Mouse (Mus musculus) hindbrain, embryonic 10.5 days (tissue): Measurements from ENCODE around the gene Lancl3. TPM values are rescaled to one million over a fixed set of nuclear protein-coding genes. Genes with fewer than 3 reads are reported as not detected.
A peak's percentile ranks its signal among the peaks of the same experiment; 100 is the strongest.

Source experiments
- DNase-seq: peaks from one replicate; pipeline ENCODE4 v3.0.0-alpha.2; 2017; ENCODE audit warnings: low spot score
- H3K27ac ChIP-seq: fragments of 300-500 bp; sonication (generic); 2 replicates; pipeline ENCODE4 v1.5.1; 2016; ENCODE audit warnings: mild to moderate bottlenecking, moderate library complexity
- H3K27me3 ChIP-seq: fragments of 300-500 bp; sonication (generic); 2 replicates; pipeline ENCODE4 v1.6.1; 2016; ENCODE audit warnings: mild to moderate bottlenecking; ENCODE audit not compliant: poor library complexity, insufficient read depth, severe bottlenecking
- H3K36me3 ChIP-seq: fragments of 300-500 bp; sonication (generic); 2 replicates; pipeline ENCODE4 v1.6.1; 2016; ENCODE audit warnings: mild to moderate bottlenecking, moderate library complexity
- H3K4me1 ChIP-seq: fragments of 300-500 bp; sonication (generic); replicated peaks from 2 replicates; pipeline ENCODE4 v1.6.1; 2016; ENCODE audit warnings: mild to moderate bottlenecking
- H3K4me3 ChIP-seq: fragments of 300-500 bp; sonication (generic); 2 replicates; pipeline ENCODE4 v1.5.1; 2016; ENCODE audit warnings: mild to moderate bottlenecking, moderate library complexity
- H3K9me3 ChIP-seq: fragments of 300-500 bp; sonication (generic); 2 replicates; pipeline ENCODE4 v1.6.1; 2016; ENCODE audit warnings: mild to moderate bottlenecking, moderate library complexity
- WGBS: fragments of 180-500 bp; shearing (Covaris S2); methylation state at CpG from one replicate; pipeline ENCODE4 v1.1.7; 2016; 5-methylcytosine and 5-hydroxymethylcytosine counted together
- polyA plus RNA-seq: library from polyadenylated mRNA; unstranded; fragments of >200 nt; fragmentation: Nextera tagmentation; extraction: Ambion mirVana; gene quantifications from 2 replicates; pipeline ENCODE4 v1.2.1, GENCODE M21; 2016

Gene Lancl3
- polyA plus RNA-seq, result 0.55 and 0.91 TPM in 2 replicates

- 0 out of 2 replicates have a peak, but pooled peaks cover 6% of the 10 kb centered on the region for H3K9me3 ChIP-seq
- peak within 1 kb of the TSS; percentile 40; the same call in 1 of the 2 replicates for H3K27ac ChIP-seq
- no peaks in the 10 kb centered on the region for H3K36me3 ChIP-seq
- peak; percentile 33 for DNase-seq
- H3K4me1 ChIP-seq, result peaks cover 10% of the 10 kb centered on the region; the same call in 1 of the 2 replicates
- peak within 1 kb of the TSS; percentile 53 for H3K4me3 ChIP-seq
- 14% methylated on average over 49 of the region's 49 CpGs for WGBS
- peaks cover 22% of the 10 kb centered on the region for H3K27me3 ChIP-seq
Observed at GRCm38 (mm10) chrX:9199761-9200371, at the start of gene Lancl3. Gene Lancl3 (plus strand): TSS chrX:9199902.

- Histone ChIP-seq H3K4me1 (no peaks in the 10 kb centered on the region), H3K27ac (no peak overlapping the region), H3K9me3 (no peaks in the 10 kb centered on the region), H3K27me3 (no peaks in the 10 kb centered on the region), H3K4me3 (no peak overlapping the region), H3K36me3 (no peaks in the 10 kb centered on the region)
- WGBS, result 69% methylated on average over 2 of the region's 2 CpGs
- DNase-seq, result no peak
Observed at GRCm38 (mm10) chrX:9179011-9179410, 20.7 kb upstream of the Lancl3 start.

- no peak for DNase-seq
- no peaks in the 10 kb centered on the region for H3K9me3 ChIP-seq
- 62% methylated on average over 5 of the region's 5 CpGs for WGBS
- no peak overlapping the region for H3K27ac ChIP-seq
- H3K36me3 ChIP-seq, result no peaks in the 10 kb centered on the region
- no peaks in the 10 kb centered on the region for H3K27me3 ChIP-seq
- H3K4me3 ChIP-seq, result no peak overlapping the region
- no peaks in the 10 kb centered on the region for H3K4me1 ChIP-seq
Observed at GRCm38 (mm10) chrX:9181570-9181969, 18.1 kb upstream of the Lancl3 start.

GRCm38 (mm10) chrX:9200380-9200917 is 747 bp downstream of the Lancl3 start:
- DNase-seq, result peak; percentile 49
- Histone ChIP-seq H3K36me3 (no peaks in the 10 kb centered on the region), H3K4me1 (peaks cover 10% of the 10 kb centered on the region; the same call in 1 of the 2 replicates), H3K9me3 (0 out of 2 replicates have a peak, but pooled peaks cover 6% of the 10 kb centered on the region), H3K27ac (peak overlapping the region; percentile 40; the same call in 1 of the 2 replicates), H3K27me3 (peaks cover 22% of the 10 kb centered on the region), H3K4me3 (peak overlapping the region; percentile 53)
- 16% methylated on average over 72 of the region's 72 CpGs for WGBS

GRCm38 (mm10) chrX:9201954-9202353 is 2.3 kb downstream of the Lancl3 start:
- no peak overlapping the region for H3K27ac ChIP-seq
- WGBS, result 83% methylated on average over 2 of the region's 2 CpGs
- DNase-seq, result no peak
- 0 out of 2 replicates have a peak, but pooled peaks cover 6% of the 10 kb centered on the region for H3K9me3 ChIP-seq
- no peaks in the 10 kb centered on the region for H3K36me3 ChIP-seq
- no peak overlapping the region for H3K4me3 ChIP-seq
- H3K27me3 ChIP-seq, result peaks cover 22% of the 10 kb centered on the region
- H3K4me1 ChIP-seq, result peaks cover 10% of the 10 kb centered on the region; the same call in 1 of the 2 replicates

- 0 out of 2 replicates have a peak, but pooled peaks cover 6% of the 10 kb centered on the region for H3K9me3 ChIP-seq
- H3K36me3 ChIP-seq, result no peaks in the 10 kb centered on the region
- no peak for DNase-seq
- H3K4me1 ChIP-seq, result peaks cover 10% of the 10 kb centered on the region; the same call in 1 of the 2 replicates
- 72% methylated on average over 7 of the region's 7 CpGs for WGBS
- peaks cover 22% of the 10 kb centered on the region for H3K27me3 ChIP-seq
- no peak overlapping the region for H3K4me3 ChIP-seq
- no peak overlapping the region for H3K27ac ChIP-seq
Observed at GRCm38 (mm10) chrX:9202781-9203405, 3.2 kb downstream of the Lancl3 start.

GRCm38 (mm10) chrX:9205121-9205520 is 5.4 kb downstream of the Lancl3 start:
- no peak for DNase-seq
- peaks cover 4% of the 10 kb centered on the region; the same call in 1 of the 2 replicates for H3K4me1 ChIP-seq
- H3K27me3 ChIP-seq, result peaks cover 5% of the 10 kb centered on the region; the same call in 1 of the 2 replicates
- H3K27ac ChIP-seq, result no peak overlapping the region
- H3K4me3 ChIP-seq, result no peak overlapping the region
- H3K36me3 ChIP-seq, result no peaks in the 10 kb centered on the region
- 0 out of 2 replicates have a peak, but pooled peaks cover under 1% of the 10 kb centered on the region for H3K9me3 ChIP-seq
- 91% methylated on average over 2 of the region's 2 CpGs for WGBS

- Histone ChIP-seq H3K4me3 (no peak overlapping the region), H3K9me3 (no peaks in the 10 kb centered on the region), H3K36me3 (no peaks in the 10 kb centered on the region), H3K27me3 (no peaks in the 10 kb centered on the region), H3K4me1 (no peaks in the 10 kb centered on the region), H3K27ac (no peak overlapping the region)
- DNase-seq, result no peak
- 89% methylated on average over 2 of the region's 2 CpGs for WGBS
Observed at GRCm38 (mm10) chrX:9216244-9216643, 16.5 kb downstream of the Lancl3 start.

GRCm38 (mm10) chrX:9219570-9219969 is 19.9 kb downstream of the Lancl3 start:
- Histone ChIP-seq H3K36me3 (no peaks in the 10 kb centered on the region), H3K27ac (no peak overlapping the region), H3K4me1 (no peaks in the 10 kb centered on the region), H3K27me3 (no peaks in the 10 kb centered on the region), H3K4me3 (no peak overlapping the region), H3K9me3 (no peaks in the 10 kb centered on the region)
- DNase-seq, result no peak
- WGBS, result 83% methylated on average over 3 of the region's 3 CpGs

GRCm38 (mm10) chrX:9221206-9221605 is 21.5 kb downstream of the Lancl3 start:
- 27% methylated on average over 6 of the region's 6 CpGs for WGBS

GRCm38 (mm10) chrX:9221736-9222135 is 22.0 kb downstream of the Lancl3 start:
- DNase-seq, result no peak
- no peak overlapping the region for H3K4me3 ChIP-seq
- no peaks in the 10 kb centered on the region for H3K27me3 ChIP-seq
- H3K36me3 ChIP-seq, result no peaks in the 10 kb centered on the region
- 87% methylated on average over 4 of the region's 4 CpGs for WGBS
- no peak overlapping the region for H3K27ac ChIP-seq
- H3K4me1 ChIP-seq, result no peaks in the 10 kb centered on the region
- H3K9me3 ChIP-seq, result no peaks in the 10 kb centered on the region

More at GRCm38 (mm10) chrX:9221206-9221605, 21.5 kb downstream of the Lancl3 start:
- Histone ChIP-seq H3K36me3 (no peaks in the 10 kb centered on the region), H3K4me1 (no peaks in the 10 kb centered on the region), H3K27ac (no peak overlapping the region), H3K27me3 (no peaks in the 10 kb centered on the region), H3K9me3 (no peaks in the 10 kb centered on the region), H3K4me3 (no peak overlapping the region)
- DNase-seq, result peak; percentile 29

GRCm38 (mm10) chrX:9222412-9223221 is 22.9 kb downstream of the Lancl3 start:
- Histone ChIP-seq H3K4me3 (no peak overlapping the region), H3K9me3 (no peaks in the 10 kb centered on the region), H3K27me3 (no peaks in the 10 kb centered on the region), H3K36me3 (no peaks in the 10 kb centered on the region), H3K27ac (no peak overlapping the region), H3K4me1 (no peaks in the 10 kb centered on the region)
- DNase-seq, result no peak
- 86% methylated on average over 3 of the region's 3 CpGs for WGBS
